Mouse (Mus musculus) hindbrain, embryonic 16.5 days (tissue): ENCODE measurements around the gene Tm6sf1. TPM values are rescaled to one million over a fixed set of nuclear protein-coding genes. Genes with fewer than 3 reads are reported as not detected.
A peak's percentile ranks its signal among the peaks of the same experiment; 100 is the strongest.

Experiments
- ATAC-seq: fragments of 200-750 bp; cut with Nextera tagmentation; 2 replicates; pipeline ENCODE4 v1.8.0; 2017; ENCODE audit warnings: moderate TSS enrichment, moderate library complexity
- H3K27ac ChIP-seq: fragments of 300-500 bp; sonication (generic); 2 replicates; pipeline ENCODE4 v1.5.1; 2014; ENCODE audit warnings: low read depth, mild to moderate bottlenecking, control low read depth, low read length, moderate library complexity
- H3K27me3 ChIP-seq: fragments of 300-500 bp; sonication (generic); replicated peaks from 2 replicates; pipeline ENCODE4 v1.6.1; 2014; ENCODE audit warnings: low read length; ENCODE audit not compliant: control insufficient read depth, insufficient read depth
- H3K36me3 ChIP-seq: fragments of 300-500 bp; sonication (generic); 2 replicates; pipeline ENCODE4 v1.6.1; 2014; ENCODE audit warnings: mild to moderate bottlenecking, low read length, moderate library complexity, mixed read lengths; ENCODE audit not compliant: control insufficient read depth, insufficient read depth
- H3K4me1 ChIP-seq: fragments of 300-500 bp; sonication (generic); 2 replicates; pipeline ENCODE4 v1.6.1; 2014; ENCODE audit warnings: low read depth, low read length; ENCODE audit not compliant: control insufficient read depth, insufficient read depth
- H3K4me2 ChIP-seq: fragments of 300-500 bp; sonication (generic); 2 replicates; pipeline ENCODE4 v1.6.1; 2014; ENCODE audit warnings: mild to moderate bottlenecking, low read length, control low read depth, moderate library complexity
- H3K4me3 ChIP-seq: fragments of 300-500 bp; sonication (generic); 2 replicates; pipeline ENCODE4 v1.5.1; 2014; ENCODE audit warnings: mild to moderate bottlenecking, low read length, control low read depth, moderate library complexity
- H3K9ac ChIP-seq: fragments of 300-500 bp; sonication (generic); 2 replicates; pipeline ENCODE4 v1.6.1; 2014; ENCODE audit warnings: low read depth, mild to moderate bottlenecking, control low read depth, low read length, moderate library complexity
- H3K9me3 ChIP-seq: fragments of 300-500 bp; sonication (generic); 2 replicates; pipeline ENCODE4 v1.6.1; 2014; ENCODE audit warnings: mild to moderate bottlenecking, low read length, moderate library complexity; ENCODE audit not compliant: control insufficient read depth
- WGBS: fragments of 180-500 bp; shearing (Covaris S2); extraction: QIAGEN DNeasy Blood & Tissue Kit; methylation state at CpG from one replicate; pipeline ENCODE4 v1.1.7; 2014; 5-methylcytosine and 5-hydroxymethylcytosine counted together
- polyA plus RNA-seq: library from polyadenylated mRNA; unstranded; fragments of >200 nt; fragmentation: Nextera tagmentation; extraction: Ambion mirVana; gene quantifications from 2 replicates; pipeline ENCODE4 v1.2.1, GENCODE M21; 2015

Gene Tm6sf1
- 9.0 and 13.0 TPM in 2 replicates for polyA plus RNA-seq

- peak; percentile 81 for ATAC-seq
- Histone ChIP-seq H3K27ac (peak within 1 kb of the TSS; percentile 41), H3K4me1 (peaks cover 19% of the 10 kb centered on the region), H3K9ac (peak within 1 kb of the TSS; percentile 78), H3K27me3 (peaks cover 4% of the 10 kb centered on the region), H3K4me2 (peak within 1 kb of the TSS; percentile 96), H3K36me3 (no peaks in the 10 kb centered on the region), H3K4me3 (peak within 1 kb of the TSS; percentile 69), H3K9me3 (no peaks in the 10 kb centered on the region)
- 1% methylated on average over 50 of the region's 64 CpGs for WGBS
These were observed at the start of gene Tm6sf1 for GRCm38 (mm10) chr7:81858968-81859721. Gene Tm6sf1, plus strand, starts transcription at chr7:81859001.

GRCm38 (mm10) chr7:81824906-81825305 is 33.9 kb upstream of the Tm6sf1 start:
- H3K9me3 ChIP-seq: no peaks in the 10 kb centered on the region
- H3K9ac ChIP-seq: no peak overlapping the region
- 70% methylated on average over 3 of the region's 3 CpGs for WGBS
- no peaks in the 10 kb centered on the region for H3K36me3 ChIP-seq
- peaks cover 30% of the 10 kb centered on the region for H3K4me1 ChIP-seq
- no peak for ATAC-seq
- H3K27me3 ChIP-seq: no peaks in the 10 kb centered on the region
- no peak overlapping the region for H3K4me3 ChIP-seq
- H3K4me2 ChIP-seq: no peak overlapping the region; the same call in 1 of the 2 replicates
- no peak overlapping the region for H3K27ac ChIP-seq

GRCm38 (mm10) chr7:81825381-81825780 is 33.4 kb upstream of the Tm6sf1 start:
- H3K9me3 ChIP-seq: no peaks in the 10 kb centered on the region
- H3K36me3 ChIP-seq: no peaks in the 10 kb centered on the region
- H3K4me1 ChIP-seq: peaks cover 30% of the 10 kb centered on the region
- H3K27ac ChIP-seq: no peak overlapping the region
- no peak for ATAC-seq
- no peak overlapping the region for H3K4me3 ChIP-seq
- 37% methylated on average over 3 of the region's 3 CpGs for WGBS
- peak overlapping the region; percentile 32 for H3K4me2 ChIP-seq
- no peak overlapping the region for H3K9ac ChIP-seq
- no peaks in the 10 kb centered on the region for H3K27me3 ChIP-seq

- 25% methylated on average over 17 of the region's 17 CpGs for WGBS
- Histone ChIP-seq H3K4me3 (peak overlapping the region; percentile 86), H3K9ac (peak overlapping the region; percentile 93), H3K27me3 (no peaks in the 10 kb centered on the region), H3K36me3 (no peaks in the 10 kb centered on the region), H3K4me1 (peaks cover 30% of the 10 kb centered on the region), H3K27ac (peak overlapping the region; percentile 98), H3K9me3 (no peaks in the 10 kb centered on the region), H3K4me2 (peak overlapping the region; percentile 86)
- ATAC-seq: 0 out of 2 replicates have a peak, but pooled peaks have one; percentile 4
These were observed 30.8 kb upstream of the Tm6sf1 start for GRCm38 (mm10) chr7:81827806-81828667.

- H3K9ac ChIP-seq: peak overlapping the region; percentile 93
- WGBS: under 1% methylated on average over 65 of the region's 91 CpGs
- no peaks in the 10 kb centered on the region for H3K36me3 ChIP-seq
- peak overlapping the region; percentile 86 for H3K4me2 ChIP-seq
- no peaks in the 10 kb centered on the region for H3K27me3 ChIP-seq
- peak overlapping the region; percentile 98 for H3K27ac ChIP-seq
- peak overlapping the region; percentile 86 for H3K4me3 ChIP-seq
- H3K9me3 ChIP-seq: no peaks in the 10 kb centered on the region
- peaks cover 30% of the 10 kb centered on the region for H3K4me1 ChIP-seq
- ATAC-seq: peak; percentile 80
These were observed 30.0 kb upstream of the Tm6sf1 start for GRCm38 (mm10) chr7:81828681-81829378.

GRCm38 (mm10) chr7:81829379-81829894 is 29.4 kb upstream of the Tm6sf1 start, which contains the start of gene Btbd1:
Gene Btbd1, minus strand, starts transcription at chr7:81829431.
- H3K4me2 ChIP-seq: peak within 1 kb of the TSS; percentile 86
- peaks cover 30% of the 10 kb centered on the region for H3K4me1 ChIP-seq
- peak within 1 kb of the TSS; percentile 86 for H3K4me3 ChIP-seq
- H3K9me3 ChIP-seq: no peaks in the 10 kb centered on the region
- H3K27ac ChIP-seq: peak within 1 kb of the TSS; percentile 98
- H3K9ac ChIP-seq: peak within 1 kb of the TSS; percentile 93
- H3K27me3 ChIP-seq: no peaks in the 10 kb centered on the region
- no peaks in the 10 kb centered on the region for H3K36me3 ChIP-seq
- whole genome bisulfite sequencing: under 1% methylated on average over 36 of the region's 58 CpGs
- ATAC-seq: peak; percentile 92

- Histone ChIP-seq H3K4me3 (no peak overlapping the region), H3K9me3 (no peaks in the 10 kb centered on the region), H3K4me1 (no peaks in the 10 kb centered on the region), H3K27me3 (no peaks in the 10 kb centered on the region), H3K4me2 (no peak overlapping the region), H3K36me3 (no peaks in the 10 kb centered on the region), H3K27ac (no peak overlapping the region), H3K9ac (no peak overlapping the region)
- no peak for ATAC-seq
These were observed 24.0 kb upstream of the Tm6sf1 start for GRCm38 (mm10) chr7:81834847-81835246.

- Histone ChIP-seq H3K27ac (no peak overlapping the region), H3K9ac (no peak overlapping the region)
These were observed 23.4 kb upstream of the Tm6sf1 start for GRCm38 (mm10) chr7:81835430-81835829.

More at GRCm38 (mm10) chr7:81835430-81835829, 23.4 kb upstream of the Tm6sf1 start:
- Histone ChIP-seq H3K36me3 (no peaks in the 10 kb centered on the region), H3K27me3 (no peaks in the 10 kb centered on the region), H3K4me3 (no peak overlapping the region), H3K4me2 (no peak overlapping the region), H3K4me1 (no peaks in the 10 kb centered on the region), H3K9me3 (no peaks in the 10 kb centered on the region)
- no peak for ATAC-seq
- WGBS: 87% methylated on average over 5 of the region's 5 CpGs
